Mouse (Mus musculus) midbrain, embryonic 13.5 days (tissue): ENCODE results near the gene Ramp2. TPM values are rescaled to one million over a fixed set of nuclear protein-coding genes. Genes with fewer than 3 reads are reported as not detected.

Experiments
- ATAC-seq: fragments of 200-750 bp; cut with Nextera tagmentation; 2 replicates; pipeline ENCODE4 v1.8.0; 2017; ENCODE audit warnings: mild to moderate bottlenecking, moderate TSS enrichment, moderate library complexity
- H3K27ac ChIP-seq: fragments of 300-500 bp; sonication (generic); 2 replicates; pipeline ENCODE4 v1.5.1; 2015; ENCODE audit warnings: inconsistent platforms, mild to moderate bottlenecking, moderate library complexity
- H3K27me3 ChIP-seq: fragments of 300-500 bp; sonication (generic); 2 replicates; pipeline ENCODE4 v1.6.1; 2015; ENCODE audit warnings: mild to moderate bottlenecking, inconsistent platforms
- H3K36me3 ChIP-seq: fragments of 300-500 bp; sonication (generic); 2 replicates; pipeline ENCODE4 v1.6.1; 2015; ENCODE audit warnings: mild to moderate bottlenecking, inconsistent platforms
- H3K4me1 ChIP-seq: fragments of 300-500 bp; sonication (generic); replicated peaks from 2 replicates; pipeline ENCODE4 v1.6.1; 2015; ENCODE audit warnings: inconsistent platforms
- H3K4me2 ChIP-seq: fragments of 300-500 bp; sonication (generic); replicated peaks from 2 replicates; pipeline ENCODE4 v1.6.1; 2015; ENCODE audit warnings: moderate library complexity, mild to moderate bottlenecking, inconsistent platforms
- H3K4me3 ChIP-seq: fragments of 300-500 bp; sonication (generic); replicated peaks from 2 replicates; pipeline ENCODE4 v1.5.1; 2015; ENCODE audit warnings: mild to moderate bottlenecking, inconsistent platforms
- H3K9ac ChIP-seq: fragments of 300-500 bp; sonication (generic); replicated peaks from 2 replicates; pipeline ENCODE4 v1.6.1; 2015; ENCODE audit warnings: mild to moderate bottlenecking, inconsistent platforms
- H3K9me3 ChIP-seq: fragments of 300-500 bp; sonication (generic); 2 replicates; pipeline ENCODE4 v1.6.1; 2016; ENCODE audit warnings: mild to moderate bottlenecking, inconsistent platforms
- WGBS: fragments of 180-500 bp; shearing (Covaris S2); methylation state at CpG from one replicate; pipeline ENCODE4 v1.1.7; 2015; 5-methylcytosine and 5-hydroxymethylcytosine counted together
- polyA plus RNA-seq: library from polyadenylated mRNA; unstranded; fragments of >200 nt; fragmentation: Nextera tagmentation; extraction: Ambion mirVana; gene quantifications from 2 replicates; pipeline ENCODE4 v1.2.1, GENCODE M21; 2015

Ramp2 gene
- polyA plus RNA-seq, 1 experiment from 2014 or later, result 64.4 TPM

GRCm38 (mm10) chr11:101245071-101245470 is 757 bp upstream of the Ramp2 start:
- 36% methylated on average over 4 of the region's 4 CpGs for WGBS
- peaks cover 48% of the 10 kb centered on the region for H3K27me3 ChIP-seq
- no peak for ATAC-seq

GRCm38 (mm10) chr11:101246702-101247012 is 829 bp downstream of the Ramp2 start:
- Histone ChIP-seq H3K4me2 (peak overlapping the region; percentile 97), H3K36me3 (no peaks in the 10 kb centered on the region), H3K4me1 (peaks cover 15% of the 10 kb centered on the region), H3K27me3 (peaks cover 48% of the 10 kb centered on the region), H3K9ac (peak overlapping the region; percentile 83), H3K27ac (peak overlapping the region; percentile 30; the same call in 1 of the 2 replicates), H3K9me3 (no peaks in the 10 kb centered on the region), H3K4me3 (peak overlapping the region; percentile 61)
- 2% methylated on average over 7 of the region's 7 CpGs for WGBS
- ATAC-seq, result no peak; the same call in 1 of the 2 replicates

More at GRCm38 (mm10) chr11:101245071-101245470, 757 bp upstream of the Ramp2 start:
- Histone ChIP-seq H3K36me3 (no peaks in the 10 kb centered on the region), H3K9me3 (no peaks in the 10 kb centered on the region), H3K4me3 (no peak overlapping the region), H3K4me1 (peaks cover 15% of the 10 kb centered on the region), H3K27ac (no peak overlapping the region), H3K4me2 (no peak overlapping the region), H3K9ac (no peak overlapping the region)

- no peak overlapping the region for H3K9ac ChIP-seq
- H3K4me2 ChIP-seq, result 0 out of 2 replicates have a peak overlapping the region, but pooled peaks have one; percentile 97
- 84% methylated on average over 6 of the region's 6 CpGs for WGBS
- no peak overlapping the region for H3K27ac ChIP-seq
- H3K27me3 ChIP-seq, result peaks cover 48% of the 10 kb centered on the region
- no peaks in the 10 kb centered on the region for H3K36me3 ChIP-seq
- no peak for ATAC-seq
- no peak overlapping the region for H3K4me3 ChIP-seq
- peaks cover 17% of the 10 kb centered on the region for H3K4me1 ChIP-seq
- H3K9me3 ChIP-seq, result no peaks in the 10 kb centered on the region
Observed at GRCm38 (mm10) chr11:101247521-101248030, 1.7 kb downstream of the Ramp2 start.

DNA sequence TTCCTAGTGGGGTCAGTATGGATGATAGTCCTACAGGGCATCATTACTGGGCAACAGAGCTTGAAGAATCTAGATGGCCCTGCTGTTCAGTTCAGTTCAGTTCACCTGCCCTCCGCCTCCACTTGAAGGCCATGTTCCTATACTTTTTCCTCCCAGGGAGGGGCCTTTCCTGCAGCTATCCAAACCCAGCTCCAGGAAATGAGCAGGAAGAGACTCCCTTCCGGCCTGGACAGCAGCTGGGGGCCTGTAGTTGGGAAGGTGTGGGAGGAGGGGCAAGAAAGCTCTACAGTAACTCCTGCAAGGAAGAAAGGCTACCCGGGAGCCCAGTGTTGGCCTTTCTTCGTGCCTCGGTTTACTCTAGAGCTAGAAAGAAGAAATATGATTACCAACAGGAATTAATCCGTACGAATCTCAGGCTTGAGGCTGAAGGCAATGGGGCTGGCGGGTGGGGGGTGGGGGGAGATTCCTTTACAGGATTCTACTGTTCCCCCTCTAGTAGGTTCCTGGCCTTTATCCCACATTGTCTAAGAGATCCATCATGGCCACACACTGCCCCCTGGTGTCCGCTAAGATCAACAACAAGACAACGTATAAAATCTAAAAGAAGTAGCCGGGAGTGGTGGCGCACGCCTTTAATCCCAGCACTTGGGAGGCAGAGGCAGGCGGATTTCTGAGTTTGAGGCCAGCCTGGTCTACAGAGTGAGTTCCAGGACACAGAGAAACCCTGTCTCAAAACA is 2.6 kb downstream of the Ramp2 start:
- H3K27me3 ChIP-seq, result peaks cover 48% of the 10 kb centered on the region
- H3K4me1 ChIP-seq, result peaks cover 23% of the 10 kb centered on the region
- H3K27ac ChIP-seq, result no peak overlapping the region
- WGBS, result 41% methylated on average over 14 of the region's 14 CpGs
- H3K9me3 ChIP-seq, result no peaks in the 10 kb centered on the region
- no peak overlapping the region for H3K9ac ChIP-seq
- H3K4me2 ChIP-seq, result 0 out of 2 replicates have a peak overlapping the region, but pooled peaks have one; percentile 17
- ATAC-seq, result no peak
- H3K36me3 ChIP-seq, result no peaks in the 10 kb centered on the region
- H3K4me3 ChIP-seq, result no peak overlapping the region

DNA sequence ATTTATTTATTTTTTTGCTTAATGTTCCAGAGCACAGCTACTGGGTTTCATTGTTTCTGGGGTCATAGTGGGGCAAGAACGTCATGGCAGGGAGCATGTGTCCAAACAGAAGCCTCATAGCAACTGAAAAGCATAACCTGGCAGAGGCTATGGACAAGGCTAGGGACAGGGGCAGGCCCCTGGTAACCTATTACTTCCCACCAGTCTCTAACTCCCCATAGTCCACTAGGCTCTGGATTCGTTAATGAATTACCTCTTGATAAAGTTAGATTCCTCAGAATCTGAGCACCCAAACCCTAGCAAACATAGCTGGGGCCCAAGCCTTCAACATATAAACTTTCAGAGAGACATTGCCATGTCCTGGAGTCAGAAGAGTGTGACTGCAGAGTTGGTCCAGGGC is 5.2 kb downstream of the Ramp2 start:
- Histone ChIP-seq H3K36me3 (peaks cover 2% of the 10 kb centered on the region; the same call in 1 of the 2 replicates), H3K4me3 (no peak overlapping the region), H3K27ac (no peak overlapping the region), H3K9ac (no peak overlapping the region), H3K4me2 (no peak overlapping the region), H3K27me3 (peaks cover 22% of the 10 kb centered on the region), H3K4me1 (peaks cover 29% of the 10 kb centered on the region), H3K9me3 (no peaks in the 10 kb centered on the region)
- WGBS, result 78% methylated on average over 2 of the region's 2 CpGs
- no peak for ATAC-seq

DNA sequence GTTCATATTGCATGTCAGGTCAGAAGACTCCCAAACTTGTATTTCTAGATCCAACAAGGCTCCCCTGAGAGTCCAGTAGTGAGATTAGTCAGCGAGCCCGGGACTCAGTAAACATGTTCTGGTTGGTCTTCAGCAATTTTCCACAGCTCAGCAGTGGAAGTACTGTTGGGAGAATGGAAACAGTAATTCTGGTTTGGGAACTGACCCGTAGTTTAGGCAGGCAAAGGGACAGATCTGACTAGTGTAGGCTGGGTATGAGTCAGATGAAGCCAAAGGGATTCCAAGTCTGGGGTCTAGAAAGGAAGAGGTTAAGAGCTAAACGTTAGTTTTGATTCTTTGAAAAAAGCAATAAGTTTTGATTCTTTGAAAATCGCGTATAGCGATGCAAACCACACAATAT is 7.1 kb downstream of the Ramp2 start:
- Histone ChIP-seq H3K4me2 (peak overlapping the region; percentile 97), H3K27me3 (peaks cover 5% of the 10 kb centered on the region), H3K27ac (peak overlapping the region; percentile 92), H3K9ac (peak overlapping the region; percentile 93), H3K9me3 (no peaks in the 10 kb centered on the region), H3K4me1 (peaks cover 18% of the 10 kb centered on the region), H3K4me3 (peak overlapping the region; percentile 90), H3K36me3 (peaks cover 11% of the 10 kb centered on the region)
- no peak for ATAC-seq
- WGBS, result 11% methylated on average over 7 of the region's 7 CpGs

DNA sequence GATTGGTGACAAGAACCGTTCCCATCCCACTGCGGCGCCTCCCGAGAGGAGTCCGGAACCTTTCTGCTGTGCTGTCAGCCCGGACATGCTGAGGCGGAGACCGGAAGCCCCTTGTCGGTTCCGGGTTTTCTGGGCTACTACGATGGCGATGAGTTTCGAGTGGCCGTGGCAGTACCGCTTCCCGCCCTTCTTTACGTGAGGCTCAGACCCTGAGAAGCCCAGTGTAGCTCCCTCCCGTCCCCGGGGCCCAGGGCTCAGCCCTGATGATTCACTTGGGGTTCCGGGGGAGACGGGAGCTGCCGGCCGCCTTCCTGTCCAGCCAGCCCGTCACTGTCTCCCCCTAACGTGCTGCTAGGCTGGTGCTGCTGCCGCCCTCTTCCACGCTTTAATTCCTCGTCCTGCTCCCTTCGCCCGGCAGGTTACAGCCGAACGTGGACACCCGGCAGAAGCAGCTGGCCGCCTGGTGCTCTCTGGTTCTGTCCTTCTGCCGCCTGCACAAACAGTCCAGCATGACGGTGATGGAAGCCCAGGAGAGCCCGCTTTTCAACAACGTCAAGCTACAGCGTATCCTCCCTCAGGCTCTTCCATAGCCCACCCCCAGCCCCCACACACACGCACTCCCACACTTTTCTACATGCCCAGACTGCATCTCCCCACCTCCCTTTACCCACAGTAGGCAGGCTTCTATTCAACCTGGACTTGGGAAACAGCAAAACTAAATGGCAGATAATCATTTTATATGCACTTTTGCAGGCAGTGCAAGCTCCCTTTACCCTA is 8.0 kb downstream of the Ramp2 start, which contains the start of gene Vps25:
Vps25 (plus strand) TSS at position 95 of the 777 bp plus-strand sequence.
- Histone ChIP-seq H3K9ac (peak within 1 kb of the TSS; percentile 93), H3K36me3 (peaks cover 16% of the 10 kb centered on the region), H3K4me1 (peaks cover 19% of the 10 kb centered on the region), H3K27me3 (no peaks in the 10 kb centered on the region), H3K9me3 (no peaks in the 10 kb centered on the region), H3K27ac (peak within 1 kb of the TSS; percentile 92), H3K4me3 (peak within 1 kb of the TSS; percentile 90), H3K4me2 (peak within 1 kb of the TSS; percentile 97)
- ATAC-seq, result peak; percentile 88
- WGBS, result under 1% methylated on average over 39 of the region's 40 CpGs

GRCm38 (mm10) chr11:101255826-101256775 is 10.3 kb downstream of the Ramp2 start:
- H3K4me1 ChIP-seq, result peaks cover 42% of the 10 kb centered on the region
- H3K27me3 ChIP-seq, result peaks cover 4% of the 10 kb centered on the region; the same call in 1 of the 2 replicates
- WGBS, result 91% methylated on average over 13 of the region's 13 CpGs
- no peak overlapping the region for H3K27ac ChIP-seq
- no peak overlapping the region for H3K4me2 ChIP-seq
- no peaks in the 10 kb centered on the region for H3K9me3 ChIP-seq
- no peak overlapping the region for H3K4me3 ChIP-seq
- no peak for ATAC-seq
- H3K36me3 ChIP-seq, result peaks cover 21% of the 10 kb centered on the region
- H3K9ac ChIP-seq, result no peak overlapping the region

DNA sequence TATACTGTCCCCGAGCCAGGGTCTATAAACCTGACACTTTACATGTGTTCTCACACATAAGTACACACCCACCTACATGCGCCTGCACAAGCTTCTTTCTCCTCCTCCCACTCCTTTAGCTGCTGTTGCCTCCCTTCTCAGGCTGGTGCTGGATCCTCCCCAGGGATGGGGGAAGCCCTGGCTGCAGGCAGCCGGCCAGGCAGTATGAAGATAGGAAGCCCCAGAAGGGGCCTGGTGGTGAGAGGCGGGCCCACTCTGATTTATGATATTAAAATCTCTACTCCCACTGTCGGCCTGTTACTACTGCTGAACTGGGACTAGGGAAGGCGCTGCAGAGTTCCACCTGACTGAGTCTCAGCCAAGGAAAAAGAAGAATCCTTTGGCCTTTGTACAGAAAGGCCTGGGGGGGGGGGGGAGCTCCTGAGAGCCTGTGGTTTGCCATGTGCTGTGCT is 13.5 kb downstream of the Ramp2 start:
- Histone ChIP-seq H3K27ac (peak overlapping the region; percentile 19; the same call in 1 of the 2 replicates), H3K4me3 (no peak overlapping the region), H3K4me1 (peaks cover 50% of the 10 kb centered on the region), H3K36me3 (peaks cover 21% of the 10 kb centered on the region), H3K9ac (no peak overlapping the region), H3K9me3 (no peaks in the 10 kb centered on the region), H3K27me3 (peaks cover 35% of the 10 kb centered on the region), H3K4me2 (peak overlapping the region; percentile 91; the same call in 1 of the 2 replicates)
- ATAC-seq, result no peak
- 33% methylated on average over 6 of the region's 6 CpGs for WGBS

GRCm38 (mm10) chr11:101259948-101260825 is 14.4 kb downstream of the Ramp2 start, which contains the start of gene Wnk4:
Wnk4 (plus strand) TSS chr11:101260567.
- Histone ChIP-seq H3K27me3 (peaks cover 43% of the 10 kb centered on the region), H3K36me3 (peaks cover 21% of the 10 kb centered on the region), H3K27ac (peak within 1 kb of the TSS; percentile 25; the same call in 1 of the 2 replicates), H3K4me2 (peak within 1 kb of the TSS; percentile 91), H3K9me3 (no peaks in the 10 kb centered on the region), H3K9ac (peak within 1 kb of the TSS; percentile 72), H3K4me3 (peak within 1 kb of the TSS; percentile 45), H3K4me1 (peaks cover 49% of the 10 kb centered on the region)
- WGBS, result under 1% methylated on average over 43 of the region's 43 CpGs
- peak; percentile 85 for ATAC-seq
